Mouse (Mus musculus) lung, postnatal 36 days (tissue): ENCODE results near the gene Tmed5.
A peak's percentile ranks its signal among the peaks of the same experiment; 100 is the strongest.
"Not testable (repeated sequence)": the region's sequence is repeated elsewhere in the genome, so short reads cannot be mapped to it uniquely, and the experiment has no call there.

Experiments
- DNase-seq: peaks from one replicate; pipeline ENCODE4 v3.0.0; 2022; ENCODE audit warnings: mixed read lengths

Tmed5 gene

DNA sequence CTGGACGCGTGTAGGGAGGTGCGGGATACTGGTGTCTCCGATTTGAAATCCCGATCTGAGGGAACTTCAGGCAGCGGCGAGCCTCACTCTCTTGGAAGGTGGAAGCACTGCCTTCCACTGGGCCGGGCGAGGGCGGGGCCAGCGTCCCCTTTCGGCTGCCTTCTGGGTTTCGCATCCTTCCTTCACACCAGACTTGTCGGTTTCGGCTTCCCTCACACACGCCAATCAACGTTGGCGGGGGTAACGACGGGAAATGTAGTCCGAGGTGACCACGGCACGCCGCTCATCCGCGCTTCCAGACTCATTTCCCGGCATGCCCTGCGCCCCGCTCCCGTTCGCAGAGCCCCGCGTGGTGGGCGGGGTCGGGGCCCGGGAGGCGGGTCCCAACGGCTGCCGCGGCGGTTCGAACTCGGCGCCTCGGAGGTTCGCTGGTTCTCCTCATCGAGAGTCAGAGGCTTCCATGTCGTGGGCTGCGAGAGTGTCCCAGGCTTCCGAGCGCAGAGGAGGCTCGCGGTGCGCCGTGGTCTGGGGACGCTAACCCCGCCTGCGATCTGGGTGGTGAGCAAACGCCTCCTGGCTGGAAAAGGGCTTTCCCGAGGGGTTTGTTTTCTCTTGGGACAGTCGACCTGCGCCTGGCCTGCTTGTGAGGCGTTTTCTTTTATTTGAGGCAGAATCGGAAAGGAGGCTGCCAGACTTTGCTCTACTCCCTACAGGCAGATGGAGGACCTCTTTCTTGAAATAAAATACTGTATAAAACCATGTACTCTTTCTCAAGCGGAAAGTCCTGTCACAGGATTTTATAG, at the start of gene Tmed5, which contains the start of gene Ccdc18:
Tmed5 (minus strand) TSS at position 180 of the 803 bp plus-strand sequence.
Ccdc18 (plus strand) TSS at position 435 of the 803 bp plus-strand sequence.
- peak; percentile 98 for DNase-seq

DNA sequence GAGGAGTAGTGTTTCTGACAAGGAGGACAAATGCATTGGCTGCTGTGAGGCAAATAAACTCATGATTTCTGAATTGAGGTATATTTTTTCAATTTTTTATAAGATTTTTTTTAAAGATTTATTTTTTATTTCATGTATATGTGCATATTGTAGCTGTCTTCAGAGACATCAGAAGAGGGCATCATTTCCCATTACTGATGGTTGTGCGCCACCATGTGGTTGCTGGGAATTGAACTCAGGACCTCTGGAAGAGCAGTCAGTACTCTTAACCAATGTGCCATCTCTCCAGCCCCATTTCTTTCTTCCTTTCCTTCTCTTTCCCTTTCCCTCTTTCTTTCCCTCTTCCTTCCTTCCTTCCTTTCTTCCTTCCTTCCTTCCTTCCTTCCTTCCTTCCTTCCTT, 31.3 kb upstream of the Tmed5 start:
- DNase-seq, result peak; percentile 69

DNA sequence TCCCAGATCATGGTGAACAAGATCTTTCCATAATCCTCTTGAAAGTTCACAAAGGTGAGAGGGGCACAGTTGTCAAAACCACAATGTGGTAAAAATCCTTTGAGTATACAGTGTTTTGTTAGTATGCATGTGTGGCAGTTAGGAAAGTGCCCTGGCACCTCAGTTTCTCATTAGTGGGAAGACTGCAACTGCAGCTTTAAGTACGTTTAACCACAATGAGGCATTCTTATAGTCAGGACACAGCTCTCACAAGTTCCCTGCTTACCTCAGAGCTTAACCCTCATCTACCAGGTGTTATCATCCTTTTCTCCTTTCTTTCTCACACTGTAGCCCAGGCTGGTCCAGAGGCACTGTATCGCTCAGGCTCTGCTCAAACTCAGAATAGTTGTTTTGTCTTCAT, 28.4 kb upstream of the Tmed5 start:
- no peak for DNase-seq

DNA sequence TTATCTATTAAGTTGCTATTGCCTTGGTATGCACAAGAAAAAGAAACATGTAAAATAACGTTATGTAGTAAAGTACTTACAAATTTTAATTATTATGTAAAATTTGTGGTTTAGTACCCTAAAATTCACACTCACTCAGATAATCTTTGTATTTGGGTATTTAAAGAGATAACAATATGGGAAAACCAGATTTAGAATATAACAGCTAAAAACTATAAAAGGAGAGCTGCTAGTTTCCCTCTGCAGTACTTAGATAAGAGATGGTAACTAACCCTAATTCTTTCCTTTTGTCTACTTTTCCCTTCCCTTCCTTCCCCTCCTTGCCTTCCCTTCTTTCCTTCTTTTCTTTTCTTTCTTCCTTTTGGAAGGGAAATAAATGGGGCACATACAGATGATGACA, 20.2 kb upstream of the Tmed5 start:
- no peak for DNase-seq

DNA sequence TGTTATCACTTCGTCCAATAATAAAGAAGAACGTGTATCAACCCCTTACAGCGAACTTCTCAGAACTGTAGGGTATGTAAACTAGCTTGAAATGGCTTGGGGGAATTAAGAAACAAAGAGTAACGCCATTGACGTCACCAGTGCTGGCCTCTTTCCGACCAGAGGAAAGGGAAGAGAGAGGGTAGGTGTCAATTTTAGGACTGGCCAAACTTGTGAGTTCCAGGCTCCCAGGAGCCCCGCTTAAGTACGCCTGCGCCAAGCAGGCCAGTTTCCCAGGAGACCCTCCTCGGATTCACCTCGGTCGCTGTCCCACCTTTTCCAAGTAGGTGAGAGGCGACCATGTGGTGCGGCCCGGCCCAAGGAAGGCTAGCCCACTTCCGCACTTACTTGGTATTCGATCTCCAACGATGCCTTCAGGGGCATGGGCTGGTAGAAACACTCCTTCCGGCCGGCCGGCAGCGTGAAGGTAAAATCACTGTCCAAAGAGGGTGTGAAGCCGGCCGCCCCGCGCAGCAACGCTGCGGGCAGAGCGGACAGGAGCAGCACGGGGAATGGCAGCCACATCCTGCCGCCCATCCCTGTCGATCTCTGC, 475 bp downstream of the Tmed5 start:
- DNase-seq, result peak; percentile 77

DNA sequence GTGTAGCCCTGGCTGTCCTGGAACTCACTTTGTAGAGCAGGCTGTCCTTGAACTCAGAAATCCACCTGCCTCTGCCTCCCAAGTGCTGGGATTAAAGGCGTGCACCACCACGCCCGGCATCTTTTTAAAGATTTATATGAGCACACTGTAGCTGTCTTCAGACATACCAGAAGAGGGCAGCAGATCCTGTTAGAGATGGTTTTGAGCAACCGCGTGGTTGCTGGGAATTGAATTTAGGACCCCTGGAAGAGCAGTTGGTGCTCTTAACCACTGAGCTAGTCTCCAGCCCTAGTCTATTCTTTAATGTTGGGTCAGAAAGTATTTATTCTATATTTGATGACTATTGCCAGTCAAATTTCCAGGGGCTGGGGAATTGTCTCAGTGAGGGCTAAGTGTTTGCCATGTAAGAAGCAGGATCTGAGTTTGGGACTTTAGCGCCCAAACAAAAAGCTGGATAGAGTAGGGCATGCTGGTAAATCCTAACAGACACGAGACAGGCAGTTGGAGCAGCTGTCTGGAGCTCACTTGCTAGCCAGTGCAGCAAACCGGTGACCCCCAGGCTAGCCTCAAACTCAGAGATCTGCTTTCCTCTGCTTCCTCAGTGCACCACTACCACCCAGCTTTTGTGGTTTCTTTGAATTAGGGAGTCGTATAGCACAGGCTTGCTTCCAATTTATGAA, 12.1 kb downstream of the Tmed5 start:
- DNase-seq, result no peak

DNA sequence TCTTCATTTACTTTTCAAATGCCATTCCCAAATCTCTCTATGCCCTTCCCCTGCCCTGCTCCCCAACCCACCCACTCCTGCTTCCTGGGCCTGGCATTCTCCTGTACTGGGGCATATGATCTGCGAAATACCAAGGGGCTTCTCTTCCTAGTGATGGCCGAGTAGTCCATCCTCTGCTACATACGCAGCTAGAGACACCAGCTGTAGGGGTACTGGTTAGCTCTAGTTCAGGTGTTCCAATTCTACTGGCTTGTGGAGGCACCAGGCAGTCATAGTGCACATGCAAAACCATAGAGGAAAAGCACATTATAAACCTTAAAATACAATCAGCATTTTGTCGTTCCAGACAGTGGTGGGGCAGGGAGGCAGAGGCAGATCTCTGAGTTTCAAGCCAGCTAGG, 14.7 kb downstream of the Tmed5 start:
- no peak for DNase-seq

DNA sequence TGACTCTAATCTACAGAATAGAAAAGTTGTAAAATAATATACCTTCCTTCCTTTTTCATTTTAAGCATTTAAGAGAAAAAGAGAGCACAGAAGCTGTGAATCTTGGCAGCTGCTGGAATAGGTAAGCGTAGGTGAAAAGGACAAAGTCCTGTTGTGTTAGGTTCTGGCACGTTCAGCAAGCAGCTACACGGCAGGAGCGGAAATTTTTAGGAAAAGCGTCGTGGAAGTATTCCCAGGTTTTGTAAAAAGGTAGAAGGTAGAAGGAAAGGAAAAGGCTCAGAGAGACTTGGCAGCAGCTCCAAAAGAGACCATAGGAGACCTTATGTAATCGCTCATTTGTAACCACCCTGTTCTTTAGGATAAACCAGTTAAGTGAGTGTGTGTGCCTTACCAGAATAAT, 23.1 kb downstream of the Tmed5 start:
- DNase-seq, result no peak

DNA sequence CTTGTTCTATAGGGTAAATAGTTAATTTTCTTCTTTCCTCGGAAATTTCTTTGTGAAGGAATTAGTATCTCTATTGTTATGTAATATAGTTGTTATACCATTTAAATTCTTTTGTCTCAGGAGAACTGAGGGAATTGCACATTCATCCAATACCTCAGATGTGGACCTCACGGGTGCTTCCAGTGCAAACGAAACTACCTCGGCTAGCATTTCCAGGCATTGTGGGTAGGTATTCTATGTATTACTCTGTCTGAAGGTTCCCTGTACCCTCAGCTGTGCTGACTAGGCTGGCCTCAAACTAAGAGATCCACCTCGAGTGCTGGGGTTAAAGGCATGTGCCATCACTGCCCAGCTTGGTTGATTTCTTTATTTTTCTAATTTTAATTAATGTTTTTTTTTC, 28.1 kb downstream of the Tmed5 start:
- DNase-seq, result no peak

DNA sequence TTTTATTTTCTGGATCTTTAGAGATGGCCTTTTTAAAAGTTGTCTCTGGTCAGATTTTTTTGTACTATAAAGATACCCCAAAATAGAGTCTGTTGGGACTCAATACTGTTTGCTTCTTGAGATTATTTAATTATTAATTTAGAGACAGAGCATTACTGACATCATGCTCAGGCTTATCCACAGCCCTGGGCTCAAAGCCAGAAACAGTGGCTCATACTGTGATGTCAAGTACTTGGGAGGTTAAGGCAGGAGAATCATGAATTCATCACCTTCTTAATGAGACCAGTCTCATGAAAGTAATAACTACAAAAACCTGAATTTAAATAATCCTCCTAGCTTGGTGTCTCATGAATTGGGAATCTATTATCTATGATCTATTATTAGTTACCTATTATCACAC, 32.2 kb downstream of the Tmed5 start:
- no peak for DNase-seq

DNA sequence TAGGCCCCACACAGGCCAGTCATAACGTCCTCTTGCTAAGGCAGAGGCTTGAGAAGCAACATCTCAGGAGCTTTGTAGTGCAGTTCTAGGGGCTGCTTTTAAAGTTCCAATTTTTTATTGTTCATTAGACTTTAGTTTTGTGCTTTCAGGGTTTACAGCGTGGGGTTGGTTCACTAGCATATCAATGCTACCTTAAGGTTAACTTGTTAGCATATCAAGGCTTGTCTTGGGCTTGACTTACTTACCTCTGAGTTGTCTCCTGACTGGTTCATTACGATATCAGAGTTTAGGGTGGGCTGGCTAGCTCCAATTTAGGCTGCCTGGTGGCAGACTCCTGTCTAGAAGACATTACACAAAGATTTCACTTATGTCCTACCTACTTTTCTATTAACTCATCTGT, 34.7 kb downstream of the Tmed5 start:
- no peak for DNase-seq

DNA sequence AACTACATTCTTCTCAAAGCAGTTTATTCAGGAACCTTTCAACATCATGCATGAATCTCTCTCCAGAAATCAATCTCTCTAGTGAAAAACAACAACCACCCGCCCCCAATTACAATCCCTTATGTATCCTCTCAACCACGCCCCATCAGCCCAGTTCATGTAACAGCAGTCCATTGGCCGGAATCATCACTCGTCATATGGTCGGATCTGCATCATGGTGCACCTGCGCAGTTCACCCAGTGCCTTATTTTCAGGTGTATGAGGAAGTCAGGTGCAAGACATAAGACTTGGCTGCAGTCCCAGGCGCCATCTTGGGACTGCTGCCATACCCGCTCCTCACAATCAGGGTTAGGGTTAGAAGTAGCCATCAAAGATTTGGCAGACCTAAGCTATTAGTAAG, 39.7 kb downstream of the Tmed5 start:
- not testable (repeated sequence) for DNase-seq

DNA sequence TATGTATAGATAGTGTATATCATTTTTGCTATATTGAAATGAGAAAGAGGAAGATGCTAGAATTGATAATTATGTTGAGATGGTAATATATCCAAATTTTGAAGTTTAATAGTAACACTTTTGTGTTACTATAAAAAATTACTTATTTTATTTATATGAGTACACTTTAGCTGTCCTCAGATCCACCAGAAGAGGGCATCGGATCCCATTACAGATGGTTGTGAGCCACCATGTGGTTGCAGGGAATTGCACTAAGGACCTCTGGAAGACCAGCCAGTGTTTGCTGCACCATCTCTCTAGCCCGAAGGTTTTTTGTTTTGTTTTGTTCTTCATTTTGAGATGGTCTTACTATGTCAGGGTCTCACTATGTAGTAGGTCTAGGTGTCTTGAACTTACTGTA, 47.0 kb downstream of the Tmed5 start:
- peak; percentile 21 for DNase-seq

DNA sequence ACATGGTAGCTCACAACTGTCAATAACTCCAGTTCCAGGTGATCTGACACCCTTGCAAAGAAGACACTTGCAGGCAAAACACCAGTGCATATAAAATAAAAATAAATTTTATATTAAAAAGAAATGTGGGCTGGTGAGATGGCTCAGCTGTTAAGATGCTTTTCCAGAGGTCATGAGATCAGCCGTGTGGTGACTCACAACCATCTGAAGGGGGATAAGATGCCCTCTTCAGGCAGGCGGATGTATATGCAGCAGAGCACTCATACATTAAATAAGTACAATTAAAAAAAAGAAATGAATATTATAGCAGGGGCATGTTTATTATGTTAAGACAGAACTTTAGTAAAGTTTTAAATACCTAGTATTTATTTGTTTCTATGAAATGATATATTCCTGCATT, 50.0 kb downstream of the Tmed5 start:
- DNase-seq, result peak; percentile 27

DNA sequence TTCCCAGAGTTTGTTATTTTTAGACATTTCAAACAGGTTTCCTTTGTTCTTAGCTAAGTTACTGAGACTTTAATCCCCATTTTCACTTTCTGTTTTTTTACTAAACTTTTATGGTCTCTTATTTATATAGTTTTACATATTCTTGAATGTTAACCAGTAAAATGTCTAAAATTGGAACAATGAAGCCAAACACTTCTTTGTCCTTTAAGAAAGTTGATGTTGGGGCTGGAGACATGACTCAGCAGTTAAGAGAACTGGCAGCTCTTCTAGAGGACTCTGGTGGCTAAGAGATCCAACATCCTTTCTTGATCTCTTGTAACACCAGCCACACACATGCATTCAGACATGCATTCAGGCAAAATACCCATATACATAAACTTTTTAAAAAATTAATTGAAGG, 52.8 kb downstream of the Tmed5 start:
- peak; percentile 18 for DNase-seq

DNA sequence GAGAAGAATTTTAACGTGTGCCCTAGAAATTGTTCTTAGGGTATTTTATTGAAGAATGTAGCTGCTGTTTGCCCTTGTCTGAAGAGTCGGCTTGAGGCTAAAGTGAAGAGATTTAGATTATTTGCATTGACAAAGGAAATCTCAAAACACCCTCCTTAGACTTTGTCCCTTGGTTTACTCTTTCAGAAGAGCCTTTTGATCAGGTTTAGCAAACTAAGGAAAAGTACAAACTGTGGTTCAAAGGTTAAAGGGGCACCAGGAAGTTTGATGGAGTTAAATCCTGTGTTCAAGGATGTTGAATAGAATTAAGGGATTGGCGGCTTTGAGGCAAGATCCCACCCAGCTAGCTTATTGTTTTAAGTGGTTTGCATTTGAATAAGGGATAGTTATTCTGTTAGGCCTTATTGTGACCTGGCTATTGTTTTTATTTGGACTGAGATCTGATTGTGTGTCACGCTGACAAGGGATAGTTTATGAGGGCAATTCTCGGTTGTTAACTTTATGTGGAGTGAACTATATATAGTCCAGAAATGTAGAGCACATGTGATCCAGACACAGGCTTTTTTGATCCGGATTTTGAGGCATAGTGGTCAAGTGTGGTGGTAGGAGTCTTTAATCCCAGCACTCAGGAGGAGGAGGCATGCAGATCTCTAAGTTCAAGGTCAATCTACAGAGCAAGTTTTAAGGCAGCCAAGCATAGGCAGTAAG, 55.4 kb downstream of the Tmed5 start:
- no peak for DNase-seq

DNA sequence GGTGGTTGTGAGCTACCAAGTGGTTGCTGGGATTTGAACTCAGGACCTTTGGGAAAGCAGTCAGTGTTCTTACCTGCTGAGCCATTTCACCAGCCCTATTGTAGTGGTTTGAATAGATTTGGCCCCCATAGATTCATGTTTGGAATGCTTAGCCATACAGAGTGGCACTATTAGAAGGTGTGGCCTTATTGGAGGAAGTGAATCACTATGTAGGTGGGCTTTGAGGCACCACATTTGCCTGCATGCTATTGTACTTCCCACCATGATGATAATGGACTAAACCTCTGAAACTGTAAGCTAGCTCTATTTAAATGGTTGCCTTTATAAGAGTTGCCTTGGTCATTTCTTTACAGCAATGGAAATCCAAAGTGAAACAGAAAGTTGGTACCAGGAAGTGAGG, 56.2 kb downstream of the Tmed5 start:
- no peak for DNase-seq

DNA sequence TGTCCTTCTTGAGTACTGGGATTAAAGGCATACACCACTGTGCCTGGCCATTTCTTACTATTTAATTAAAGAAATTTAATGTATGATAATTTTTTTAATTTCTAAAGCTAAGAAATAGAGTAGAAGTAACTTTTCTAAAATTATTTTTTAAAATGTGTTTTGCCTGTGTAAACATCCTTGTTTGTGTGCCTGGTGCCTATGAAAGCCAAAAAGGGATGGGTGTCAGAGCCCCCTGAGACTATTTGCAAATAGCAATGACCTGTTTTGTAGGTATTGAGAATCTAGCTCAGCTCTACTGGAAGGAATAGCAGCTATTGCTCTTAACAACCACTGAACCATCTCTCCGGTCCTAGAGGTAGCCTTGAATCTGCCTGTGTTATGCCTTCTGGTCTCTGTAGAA, 60.1 kb downstream of the Tmed5 start:
- DNase-seq, result no peak

DNA sequence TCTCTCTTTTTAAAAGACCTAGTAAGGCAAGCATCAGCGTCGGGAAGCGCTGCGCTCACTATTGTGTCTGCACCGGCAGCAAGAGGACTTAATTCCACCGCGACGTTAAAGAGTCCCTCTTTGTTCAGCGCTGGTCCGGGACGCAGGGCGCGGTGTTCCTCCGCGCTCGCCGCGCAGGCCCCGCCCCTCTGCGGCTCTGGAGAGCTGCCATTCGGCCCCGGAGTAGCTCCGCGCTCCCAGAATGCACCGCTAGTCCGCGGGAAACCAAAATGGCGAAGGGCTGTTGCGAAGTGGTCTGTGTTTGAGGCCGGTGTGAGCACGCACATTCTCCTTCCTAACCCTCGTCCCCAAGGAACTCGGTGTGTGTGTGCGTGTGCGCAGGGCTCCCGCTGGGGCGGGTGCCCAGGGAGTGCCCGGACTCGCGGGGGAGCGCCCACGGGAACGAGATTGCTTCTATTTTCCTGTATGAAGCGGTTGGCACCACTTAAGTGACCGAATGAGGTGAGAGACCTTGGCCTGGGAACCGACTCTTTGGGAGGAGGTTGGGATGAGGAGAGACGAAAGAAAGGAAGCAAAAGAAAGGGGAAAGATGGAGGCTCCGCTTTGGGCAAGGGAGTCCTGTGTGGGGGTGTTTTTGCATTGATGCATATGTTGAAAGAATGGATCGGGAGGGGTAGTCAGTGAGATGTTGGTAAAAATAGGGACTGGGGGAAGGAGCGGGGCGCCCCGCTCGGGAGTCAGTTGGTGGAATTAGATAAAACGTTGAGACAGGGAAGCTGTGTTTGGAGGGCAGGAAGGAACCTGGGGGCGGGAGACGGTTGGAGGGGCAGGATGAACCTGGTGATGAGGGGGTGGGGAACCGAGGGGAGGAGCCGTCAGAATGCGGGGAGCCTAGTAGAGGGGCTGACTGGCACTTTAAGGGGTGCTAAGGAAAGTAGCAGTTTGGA, 66.7 kb downstream of the Tmed5 start, which contains the start of gene Mtf2:
Mtf2 (plus strand) TSS at position 210 of the 947 bp plus-strand sequence.
- DNase-seq, result peak; percentile 97

DNA sequence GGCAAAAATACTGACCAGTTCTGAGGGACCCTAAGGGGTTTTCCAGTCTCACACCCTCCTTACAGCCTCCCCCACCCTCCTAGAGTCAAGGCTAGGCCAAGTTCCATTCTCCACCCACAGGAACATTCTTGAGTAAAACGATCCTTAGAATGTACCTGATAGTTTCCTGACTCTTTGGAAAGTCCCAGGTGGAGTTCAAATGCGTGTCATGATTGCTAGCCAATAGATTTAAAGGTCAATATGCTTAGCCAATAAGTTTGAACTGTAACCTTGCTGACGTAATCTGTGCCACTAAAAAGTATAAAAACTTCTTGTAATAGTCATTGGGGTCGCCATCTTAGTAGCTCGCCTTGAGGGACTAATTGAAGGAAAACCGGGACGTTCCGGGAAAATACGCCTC, 72.0 kb downstream of the Tmed5 start:
- DNase-seq, result no peak
